Mouse (Mus musculus) limb, embryonic 12.5 days (tissue): ENCODE results near the gene Plekhj1. TPM values are rescaled to one million over a fixed set of nuclear protein-coding genes. Genes with fewer than 3 reads are reported as not detected.

ENCODE experiments used
- ATAC-seq: fragments of 200-750 bp; cut with Nextera tagmentation; 2 replicates; pipeline ENCODE4 v1.8.0; 2017; ENCODE audit warnings: low read depth, moderate TSS enrichment; ENCODE audit not compliant: insufficient number of reproducible peaks, insufficient read depth, low FRiP score, low TSS enrichment
- H3K27ac ChIP-seq: fragments of 300-500 bp; sonication (generic); 2 replicates; pipeline ENCODE4 v1.5.1; 2016; ENCODE audit warnings: mild to moderate bottlenecking, moderate library complexity
- H3K27me3 ChIP-seq: fragments of 300-500 bp; sonication (generic); 2 replicates; pipeline ENCODE4 v1.6.1; 2016; ENCODE audit warnings: mild to moderate bottlenecking, moderate library complexity
- H3K36me3 ChIP-seq: fragments of 300-500 bp; sonication (generic); 2 replicates; pipeline ENCODE4 v1.6.1; 2016; ENCODE audit warnings: mild to moderate bottlenecking, moderate library complexity
- H3K4me1 ChIP-seq: fragments of 300-500 bp; sonication (generic); replicated peaks from 2 replicates; pipeline ENCODE4 v1.6.1; 2016
- H3K4me2 ChIP-seq: fragments of 300-500 bp; sonication (generic); 2 replicates; pipeline ENCODE4 v1.6.1; 2016; ENCODE audit warnings: mild to moderate bottlenecking, moderate library complexity
- H3K4me3 ChIP-seq: fragments of 300-500 bp; sonication (generic); replicated peaks from 2 replicates; pipeline ENCODE4 v1.5.1; 2016; ENCODE audit warnings: mild to moderate bottlenecking
- H3K9ac ChIP-seq: fragments of 300-500 bp; sonication (generic); replicated peaks from 2 replicates; pipeline ENCODE4 v1.6.1; 2016; ENCODE audit warnings: mild to moderate bottlenecking, moderate library complexity
- H3K9me3 ChIP-seq: fragments of 300-500 bp; sonication (generic); 2 replicates; pipeline ENCODE4 v1.6.1; 2016; ENCODE audit warnings: mild to moderate bottlenecking, moderate library complexity
- WGBS: fragments of 180-500 bp; shearing (Covaris S2); methylation state at CpG from one replicate; pipeline ENCODE4 v1.1.7; 2016; 5-methylcytosine and 5-hydroxymethylcytosine counted together
- microRNA counts: library from miRNA; unstranded; fragments of <30 nt; microRNA quantifications from one replicate; lab custom pipeline; 2017
- microRNA-seq: library from miRNA; unstranded; fragments of <30 nt; microRNA quantifications from one replicate; pipeline ENCODE4, GENCODE M21; 2017
- polyA plus RNA-seq: library from polyadenylated mRNA; unstranded; fragments of >200 nt; fragmentation: Nextera tagmentation; extraction: Ambion mirVana; gene quantifications from 2 replicates; pipeline ENCODE4 v1.2.1, GENCODE M21; 2016

Plekhj1 gene
- polyA plus RNA-seq, 1 experiment from 2014 or later = 144 TPM

DNA sequence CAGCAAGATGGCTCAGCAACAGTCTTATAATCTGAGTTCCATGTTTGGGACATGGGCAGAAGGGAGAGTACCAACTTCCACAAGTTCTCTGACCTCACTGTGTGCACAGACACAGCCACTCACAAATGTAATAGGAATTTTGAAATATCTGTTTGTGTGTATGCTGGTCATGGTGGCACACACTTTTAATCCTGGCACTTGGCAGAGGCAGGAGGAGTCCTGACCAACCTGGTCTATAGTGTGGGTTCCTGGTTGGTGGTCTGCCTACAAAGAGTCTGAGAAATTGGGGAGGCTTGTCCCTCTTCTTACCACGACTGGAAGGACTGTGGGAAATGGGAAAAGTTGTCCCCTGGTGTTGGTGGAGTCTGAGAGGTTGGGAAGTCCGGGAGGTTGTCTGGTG is 41.9 kb downstream of the Plekhj1 start:
- no peaks in the 10 kb centered on the region for H3K9me3 ChIP-seq
- no peak for ATAC-seq
- H3K4me1 ChIP-seq = peaks cover 33% of the 10 kb centered on the region
- H3K9ac ChIP-seq = peak overlapping the region; percentile 95
- no peak overlapping the region for H3K27ac ChIP-seq
- H3K4me2 ChIP-seq = peak overlapping the region; percentile 97
- 61% methylated on average over 2 of the region's 2 CpGs for WGBS
- H3K27me3 ChIP-seq = no peaks in the 10 kb centered on the region
- peak overlapping the region; percentile 99 for H3K4me3 ChIP-seq
- no peaks in the 10 kb centered on the region for H3K36me3 ChIP-seq

DNA sequence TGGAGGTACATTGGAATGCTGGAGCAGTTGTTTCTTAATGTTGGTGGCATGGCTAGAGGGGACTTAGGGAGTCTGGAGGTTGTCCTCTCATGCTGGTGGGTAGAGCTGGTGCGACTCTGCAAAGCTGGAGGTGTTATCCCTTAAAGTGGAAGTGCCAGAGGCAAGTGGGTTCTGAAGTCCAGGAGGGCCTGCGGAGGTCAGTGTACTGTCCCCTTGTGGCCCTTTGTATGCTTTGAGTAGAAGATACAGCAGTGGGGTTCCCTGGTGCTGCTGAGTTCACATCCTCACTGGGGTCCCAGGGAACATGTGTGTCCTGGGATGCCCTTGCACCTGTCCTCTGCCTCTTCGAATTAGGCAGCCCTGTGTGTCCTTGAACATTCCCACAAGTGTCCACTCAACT is 42.3 kb downstream of the Plekhj1 start:
- Histone ChIP-seq H3K27ac (no peak overlapping the region), H3K4me2 (peak overlapping the region; percentile 97), H3K9ac (peak overlapping the region; percentile 95), H3K4me3 (peak overlapping the region; percentile 99), H3K36me3 (no peaks in the 10 kb centered on the region), H3K4me1 (peaks cover 36% of the 10 kb centered on the region), H3K9me3 (no peaks in the 10 kb centered on the region), H3K27me3 (no peaks in the 10 kb centered on the region)
- WGBS = 27% methylated on average over 3 of the region's 3 CpGs
- ATAC-seq = no peak

DNA sequence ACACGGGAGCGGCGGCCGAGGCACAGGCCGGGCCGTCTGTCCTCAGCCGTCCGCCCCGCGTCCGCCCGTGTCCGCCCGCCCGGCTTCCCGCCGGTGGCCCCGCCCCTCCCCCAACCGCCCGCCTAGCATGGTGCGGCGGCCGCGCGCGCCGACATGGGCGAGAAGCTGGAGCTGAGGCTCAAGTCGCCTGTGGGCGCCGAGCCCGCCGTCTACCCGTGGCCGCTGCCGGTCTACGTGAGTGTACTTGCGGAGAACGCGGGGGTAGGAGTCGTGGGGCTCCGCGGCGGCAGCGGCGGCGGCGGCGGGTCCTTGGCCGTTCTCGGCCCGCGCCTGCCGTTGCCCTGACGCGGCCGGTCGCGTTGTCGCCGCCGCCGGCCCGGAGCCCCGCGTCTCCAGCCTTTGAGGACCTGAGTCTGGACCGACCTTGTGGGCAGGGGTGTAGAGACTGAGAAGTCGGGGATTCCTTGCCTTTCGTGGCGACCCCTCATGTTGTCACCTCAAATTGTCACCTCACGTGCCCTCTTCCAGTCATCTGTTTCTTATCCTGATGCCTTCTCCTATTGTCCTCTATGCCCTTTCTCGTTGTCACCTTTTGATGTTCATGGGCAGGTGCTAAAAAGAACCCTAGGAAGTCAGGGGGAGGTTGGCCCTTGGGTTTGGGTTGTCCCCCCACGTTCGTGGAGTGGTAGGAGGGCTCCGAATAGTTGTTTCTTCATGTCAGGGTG is 43.0 kb downstream of the Plekhj1 start:
- Histone ChIP-seq H3K9ac (peak overlapping the region; percentile 95), H3K4me1 (peaks cover 36% of the 10 kb centered on the region), H3K9me3 (no peaks in the 10 kb centered on the region), H3K4me2 (peak overlapping the region; percentile 97), H3K27ac (peak overlapping the region; percentile 83), H3K36me3 (no peaks in the 10 kb centered on the region), H3K27me3 (no peaks in the 10 kb centered on the region), H3K4me3 (peak overlapping the region; percentile 99)
- under 1% methylated on average over 75 of the region's 75 CpGs for WGBS
- no peak; the same call in 1 of the 2 replicates for ATAC-seq

DNA sequence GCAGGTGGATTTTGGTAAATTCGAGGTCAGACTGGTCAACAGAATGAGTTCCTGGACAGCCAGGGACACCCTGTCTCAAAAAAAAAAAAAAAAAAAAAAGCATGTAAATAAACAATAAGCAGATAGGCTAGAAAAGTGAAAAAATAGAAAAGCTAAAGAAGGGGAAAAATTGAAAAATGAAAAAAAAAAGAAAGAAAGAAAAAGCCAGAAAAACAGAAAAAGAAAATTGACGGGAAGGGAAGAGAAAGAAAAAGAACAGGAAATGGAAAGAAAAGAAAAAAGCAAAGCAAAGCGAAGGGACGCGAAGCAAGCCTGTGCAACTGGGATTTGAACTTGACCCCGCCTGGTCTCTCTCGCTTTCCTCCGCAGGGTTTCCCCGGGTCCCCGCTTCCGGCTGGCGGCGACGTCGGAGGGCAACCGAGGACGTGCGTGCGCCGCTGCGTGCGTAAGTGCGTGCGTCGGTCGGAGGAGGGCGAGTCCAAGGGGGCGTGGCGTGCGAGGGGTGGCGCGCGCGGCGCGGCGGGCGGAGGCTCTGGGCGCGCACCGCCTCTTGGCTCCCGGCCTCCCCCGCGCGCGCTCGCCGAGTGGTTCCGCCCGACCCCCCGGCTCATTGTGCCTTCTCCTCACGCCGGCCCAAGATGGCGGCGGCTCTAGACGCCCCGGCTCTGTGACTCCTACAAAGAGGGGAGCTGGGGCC is 43.7 kb downstream of the Plekhj1 start, which contains the start of gene Dot1l:
Dot1l (plus strand) TSS at position 613 of the 697 bp plus-strand sequence.
- peak within 1 kb of the TSS; percentile 83 for H3K27ac ChIP-seq
- peak; percentile 85 for ATAC-seq
- peak within 1 kb of the TSS; percentile 99 for H3K4me3 ChIP-seq
- H3K27me3 ChIP-seq = no peaks in the 10 kb centered on the region
- H3K36me3 ChIP-seq = no peaks in the 10 kb centered on the region
- H3K4me2 ChIP-seq = peak within 1 kb of the TSS; percentile 97
- no peaks in the 10 kb centered on the region for H3K9me3 ChIP-seq
- H3K4me1 ChIP-seq = peaks cover 36% of the 10 kb centered on the region
- 2% methylated on average over 37 of the region's 57 CpGs for WGBS
- H3K9ac ChIP-seq = peak within 1 kb of the TSS; percentile 95

DNA sequence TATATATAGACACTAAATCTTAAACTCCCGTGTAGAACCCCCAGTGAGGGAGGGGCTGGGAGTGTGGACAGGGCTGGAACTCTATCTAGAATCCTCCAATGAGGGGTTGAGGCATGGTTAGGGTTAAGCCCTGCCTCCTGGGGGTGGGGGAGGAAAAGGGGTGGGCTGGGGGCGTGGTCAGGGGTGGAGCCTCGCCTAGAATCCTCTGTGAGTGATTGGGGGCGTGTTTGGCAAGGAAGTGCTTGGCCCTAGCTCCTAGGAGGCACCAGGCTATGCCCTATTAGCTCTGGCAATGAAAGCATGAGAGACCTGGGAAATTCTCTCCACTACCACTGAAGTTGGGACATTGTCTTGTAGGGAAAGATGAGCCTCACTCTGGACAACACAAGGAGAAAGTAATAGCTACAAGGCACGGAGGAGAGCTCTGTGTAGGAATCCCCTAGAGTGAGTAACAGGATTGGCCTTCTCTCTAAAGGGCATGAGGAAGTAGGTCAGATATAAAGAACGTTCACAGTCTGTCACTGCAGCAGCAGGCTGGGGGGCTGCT is 46.3 kb downstream of the Plekhj1 start:
- Histone ChIP-seq H3K9ac (no peak overlapping the region; the same call in 1 of the 2 replicates), H3K27ac (no peak overlapping the region)

DNA sequence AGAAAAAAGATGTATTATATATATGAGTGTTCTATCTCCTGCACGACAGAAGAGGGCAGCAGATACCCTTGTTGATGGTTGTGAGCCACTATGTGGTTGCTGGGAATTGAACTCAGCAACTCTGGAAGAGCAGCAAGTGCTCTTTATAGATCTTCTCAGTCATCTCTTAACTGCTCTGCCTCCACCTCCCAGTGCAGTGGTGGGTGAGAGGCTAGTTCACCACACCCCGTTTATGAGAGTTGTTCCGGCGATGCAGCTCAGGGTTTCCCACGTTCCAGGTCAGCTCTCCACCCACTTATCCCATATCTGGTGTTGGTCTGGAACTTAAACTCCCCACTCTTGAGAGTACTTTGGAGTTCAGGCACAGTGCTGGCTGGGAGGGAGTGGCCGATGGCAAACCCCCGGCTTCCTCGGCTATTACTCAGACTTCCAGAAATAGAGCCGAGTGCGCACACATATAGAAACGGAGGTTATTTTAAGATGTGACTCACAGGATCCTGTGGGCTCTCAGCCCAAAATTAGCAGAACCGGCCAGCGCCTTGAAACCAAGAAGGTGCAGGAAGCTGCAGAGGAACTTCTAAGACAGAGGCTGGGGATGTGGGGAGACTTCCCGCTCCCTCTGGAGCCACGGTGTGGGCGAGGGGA is 47.1 kb downstream of the Plekhj1 start:
- H3K9ac ChIP-seq = 0 out of 2 replicates have a peak overlapping the region, but pooled peaks have one; percentile 31
- H3K4me2 ChIP-seq = peak overlapping the region; percentile 48
- H3K36me3 ChIP-seq = no peaks in the 10 kb centered on the region
- no peak for ATAC-seq
- peak overlapping the region; percentile 11; the same call in 1 of the 2 replicates for H3K4me3 ChIP-seq
- 11% methylated on average over 16 of the region's 16 CpGs for WGBS
- no peaks in the 10 kb centered on the region for H3K27me3 ChIP-seq
- no peaks in the 10 kb centered on the region for H3K9me3 ChIP-seq
- peaks cover 18% of the 10 kb centered on the region for H3K4me1 ChIP-seq
- H3K27ac ChIP-seq = 0 out of 2 replicates have a peak overlapping the region, but pooled peaks have one; percentile 23

More for the DNA sequence above, 46.3 kb downstream of the Plekhj1 start:
- H3K9me3 ChIP-seq = no peaks in the 10 kb centered on the region
- H3K4me3 ChIP-seq = peak overlapping the region; percentile 11; the same call in 1 of the 2 replicates
- no peaks in the 10 kb centered on the region for H3K36me3 ChIP-seq
- H3K27me3 ChIP-seq = no peaks in the 10 kb centered on the region
- 6% methylated on average over 6 of the region's 6 CpGs for WGBS
- peaks cover 27% of the 10 kb centered on the region for H3K4me1 ChIP-seq
- peak; percentile 21; the same call in 1 of the 2 replicates for ATAC-seq
- H3K4me2 ChIP-seq = peak overlapping the region; percentile 48

DNA sequence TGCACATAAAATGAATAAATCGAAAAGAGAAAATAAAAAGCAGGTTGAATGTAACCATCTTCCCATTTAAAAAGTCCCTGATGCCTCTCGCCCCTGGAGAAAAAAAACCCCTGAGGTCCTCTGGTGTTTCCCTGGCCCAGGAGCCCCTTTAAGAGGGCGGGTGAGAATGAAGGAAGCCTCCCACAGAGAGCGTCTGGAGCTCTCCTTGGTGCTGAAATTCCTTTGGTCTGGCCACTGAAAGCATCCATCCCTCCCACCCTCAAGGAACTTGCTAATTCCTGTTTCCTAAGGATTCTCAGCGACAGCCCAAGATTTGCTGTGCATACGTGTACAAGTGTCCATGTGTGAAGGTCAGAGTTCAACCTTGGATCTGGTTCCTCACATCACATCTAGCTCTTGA is 49.8 kb downstream of the Plekhj1 start:
- Histone ChIP-seq H3K4me3 (no peak overlapping the region), H3K4me1 (peaks cover 13% of the 10 kb centered on the region), H3K4me2 (no peak overlapping the region), H3K36me3 (no peaks in the 10 kb centered on the region), H3K9ac (no peak overlapping the region), H3K27me3 (no peaks in the 10 kb centered on the region), H3K9me3 (no peaks in the 10 kb centered on the region), H3K27ac (no peak overlapping the region)
- no peak for ATAC-seq
- WGBS = 10% methylated on average over 6 of the region's 6 CpGs

DNA sequence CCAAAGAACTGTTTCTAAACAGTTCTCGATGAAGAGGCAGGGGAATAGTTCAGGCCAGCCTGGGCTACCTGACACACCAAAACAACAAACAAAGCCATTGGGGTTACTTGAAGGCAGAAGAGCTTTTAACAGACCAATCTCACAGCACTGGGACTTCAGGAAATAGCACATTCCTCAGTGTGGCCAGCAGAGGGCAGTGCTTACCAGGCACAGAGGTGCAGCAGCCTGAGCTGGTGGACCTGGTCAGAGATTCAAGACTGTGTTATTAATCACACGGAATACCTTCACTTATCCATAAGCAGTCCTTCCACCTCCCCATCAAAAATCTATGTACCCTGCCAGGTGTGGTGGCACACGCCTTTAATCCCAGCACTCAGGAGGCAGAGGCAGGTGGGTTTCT is 51.0 kb downstream of the Plekhj1 start:
- H3K4me3 ChIP-seq = no peak overlapping the region
- peaks cover 16% of the 10 kb centered on the region for H3K4me1 ChIP-seq
- no peak for ATAC-seq
- H3K9me3 ChIP-seq = no peaks in the 10 kb centered on the region
- H3K27me3 ChIP-seq = no peaks in the 10 kb centered on the region
- H3K4me2 ChIP-seq = no peak overlapping the region
- H3K27ac ChIP-seq = no peak overlapping the region
- WGBS = 16% methylated on average over 3 of the region's 3 CpGs
- no peaks in the 10 kb centered on the region for H3K36me3 ChIP-seq
- H3K9ac ChIP-seq = no peak overlapping the region

MicroRNAs within 50 kb of the gene (microRNA counts, 519-probe panel; counts per million panel counts)
- microRNA mmu-miR-1982 (lab: Ali Mortazavi, UCI) = not detected

Small RNA genes within 50 kb of the gene (microRNA-seq; reads per million reads assigned to microRNA genes)
- 1.9 reads per million for gene Mir1982

Other genes starting within 250 kb of the Plekhj1 start
- 33.4 and 34.1 TPM in 2 replicates for gene Rexo1, start 237.1 kb downstream of the Plekhj1 start, polyA plus RNA-seq
- gene Klf16, start 221.3 kb downstream of the Plekhj1 start, polyA plus RNA-seq = 12.1 and 12.4 TPM in 2 replicates
- 108 and 110 TPM in 2 replicates for gene Abhd17a, start 208.3 kb downstream of the Plekhj1 start, polyA plus RNA-seq
- 62.1 and 66.0 TPM in 2 replicates for gene Scamp4, start 195.8 kb downstream of the Plekhj1 start, polyA plus RNA-seq
- gene Adat3, start 195.7 kb downstream of the Plekhj1 start, polyA plus RNA-seq = 6.1 and 9.9 TPM in 2 replicates
- 4.9 and 6.1 TPM in 2 replicates for gene Gm49322, start 192.6 kb downstream of the Plekhj1 start, polyA plus RNA-seq
- gene Csnk1g2, start 175.8 kb downstream of the Plekhj1 start, polyA plus RNA-seq = 239 and 260 TPM in 2 replicates
- gene Btbd2, start 141.6 kb downstream of the Plekhj1 start, polyA plus RNA-seq = 95.8 and 102 TPM in 2 replicates
- gene Mknk2, start 120.5 kb downstream of the Plekhj1 start, polyA plus RNA-seq = 122 and 124 TPM in 2 replicates
- 51.1 and 51.7 TPM in 2 replicates for gene Mob3a, start 96.6 kb downstream of the Plekhj1 start, polyA plus RNA-seq
- gene Izumo4, start 96.4 kb downstream of the Plekhj1 start, polyA plus RNA-seq = 12.5 and 16.5 TPM in 2 replicates
- gene Ap3d1, start 56.4 kb downstream of the Plekhj1 start, polyA plus RNA-seq = 73.8 and 76.8 TPM in 2 replicates
- gene Dot1l, start 43.4 kb downstream of the Plekhj1 start, polyA plus RNA-seq = 21.8 and 22.8 TPM in 2 replicates
- 63.0 and 72.8 TPM in 2 replicates for gene Sf3a2, start 428 bp downstream of the Plekhj1 start, polyA plus RNA-seq
- gene Amh, start 6.6 kb upstream of the Plekhj1 start, polyA plus RNA-seq = not detected in 2 replicates
- gene Jsrp1, start 14.9 kb upstream of the Plekhj1 start, polyA plus RNA-seq = 1.6 and 1.7 TPM in 2 replicates
- 1,783 and 1,832 TPM in 2 replicates for gene Oaz1, start 28.0 kb upstream of the Plekhj1 start, polyA plus RNA-seq
- 0.79 and 0.87 TPM in 2 replicates for gene Lingo3, start 45.4 kb upstream of the Plekhj1 start, polyA plus RNA-seq
- gene Lsm7, start 56.6 kb upstream of the Plekhj1 start, polyA plus RNA-seq = 344 and 378 TPM in 2 replicates
- 43.7 and 50.3 TPM in 2 replicates for gene Sppl2b, start 56.6 kb upstream of the Plekhj1 start, polyA plus RNA-seq
- gene Tmprss9, start 73.2 kb upstream of the Plekhj1 start, polyA plus RNA-seq = 0.08 TPM in 1 of 2 replicates, not detected in the other
- 318 and 327 TPM in 2 replicates for gene Timm13, start 102.3 kb upstream of the Plekhj1 start, polyA plus RNA-seq
- gene Lmnb2, start 119.6 kb upstream of the Plekhj1 start, polyA plus RNA-seq = 74.8 and 75.2 TPM in 2 replicates
- gene Gadd45b, start 131.4 kb upstream of the Plekhj1 start, polyA plus RNA-seq = 19.4 and 20.6 TPM in 2 replicates
- 6.2 and 6.4 TPM in 2 replicates for gene Gng7, start 216.3 kb upstream of the Plekhj1 start, polyA plus RNA-seq
- gene Diras1, start 227.0 kb upstream of the Plekhj1 start, polyA plus RNA-seq = 0.33 TPM in 1 of 2 replicates, not detected in the other
- 17.0 and 17.6 TPM in 2 replicates for gene Slc39a3, start 238.8 kb upstream of the Plekhj1 start, polyA plus RNA-seq